In the genomic region with DNA sequence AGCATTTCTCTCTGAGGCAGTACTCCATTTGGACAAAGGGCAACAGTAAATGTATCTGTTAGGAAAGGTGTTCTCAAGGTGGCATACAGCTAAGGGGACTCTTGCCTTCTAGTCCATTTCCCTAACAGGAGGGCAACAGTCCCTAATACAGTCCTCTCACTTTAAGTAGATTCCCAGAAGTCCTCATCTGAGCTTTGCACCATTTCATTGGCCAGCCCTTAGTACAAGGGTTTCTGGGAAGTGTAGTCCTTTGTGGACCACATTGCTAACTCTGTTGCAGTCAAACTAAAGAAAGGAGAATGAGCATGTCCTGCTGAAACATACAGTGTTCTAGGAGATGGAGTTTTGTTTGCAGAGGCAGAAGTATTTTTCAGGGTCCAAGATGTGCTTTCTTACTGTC, we compare ENCODE assay signal across 9 mouse cellular contexts. TPM values are rescaled to one million over a fixed set of nuclear protein-coding genes. Genes with fewer than 3 reads are reported as not detected.
DNase-seq lines count a peak whose midpoint lies in the region; ATAC-seq lines count a peak whose summit lies in the region.
"Had no signal": no experiment of that assay in that cellular context is flagged by ENCODE, and none has a peak within 500 bp of the region (broad histone marks: within the 10 kb centered on the region; RNA-seq: fewer than 3 reads in every experiment).

No protein-coding gene starts in this region.

- H3K36me3 ChIP-seq in limb, embryonic 12.5 days: no peaks in the 10 kb centered on the region
- H3K36me3 ChIP-seq in limb, embryonic 10.5 days: no peaks in the 10 kb centered on the region
- H3K36me3 ChIP-seq in hindbrain, embryonic 15.5 days: no peaks in the 10 kb centered on the region
- no peaks in the 10 kb centered on the region for H3K36me3 ChIP-seq in midbrain, embryonic 13.5 days
- H3K36me3 ChIP-seq: stomach, embryonic 15.5 days had no signal

- no peaks in the 10 kb centered on the region for H3K9me3 ChIP-seq in limb, embryonic 12.5 days
- no peaks in the 10 kb centered on the region for H3K9me3 ChIP-seq in limb, embryonic 10.5 days (replicated peaks)
- no peaks in the 10 kb centered on the region for H3K9me3 ChIP-seq in hindbrain, embryonic 15.5 days
- no peaks in the 10 kb centered on the region for H3K9me3 ChIP-seq in midbrain, embryonic 13.5 days
- H3K9me3 ChIP-seq: stomach, embryonic 15.5 days had no signal

- peak; percentile 58; the same call in 1 of the 2 replicates for ATAC-seq in limb, embryonic 12.5 days (ENCODE audit: insufficient number of reproducible peaks, insufficient read depth, low FRiP score, low TSS enrichment, low read depth)
- peak; percentile 92 for ATAC-seq in hindbrain, embryonic 15.5 days (ENCODE audit: low FRiP score, low read depth)
- peak; percentile 92 for ATAC-seq in midbrain, embryonic 13.5 days

- H3K4me3 ChIP-seq in limb, embryonic 12.5 days (replicated peaks): no peak overlapping the region
- no peak overlapping the region for H3K4me3 ChIP-seq in limb, embryonic 10.5 days
- no peak overlapping the region for H3K4me3 ChIP-seq in hindbrain, embryonic 15.5 days
- no peak overlapping the region for H3K4me3 ChIP-seq in midbrain, embryonic 13.5 days (replicated peaks)
- H3K4me3 ChIP-seq: stomach, embryonic 15.5 days had no signal

- DNase-seq in adrenal gland, adult 2 months: peak; percentile 26
- no peak for DNase-seq in adrenal gland, adult 8-10 months
- DNase-seq in limb, embryonic 10.5 days (ENCODE audit: low spot score): no peak
- DNase-seq in thymus, postnatal 0 days (ENCODE audit: low spot score): no peak
- no peak for DNase-seq in adrenal gland, postnatal 36 days

- no peak overlapping the region for H3K9ac ChIP-seq in limb, embryonic 12.5 days (replicated peaks)
- peak overlapping the region; percentile 29 for H3K9ac ChIP-seq in hindbrain, embryonic 15.5 days
- H3K9ac ChIP-seq in midbrain, embryonic 13.5 days (replicated peaks): no peak overlapping the region
- H3K9ac ChIP-seq: stomach, embryonic 15.5 days had no signal

- H3K27me3 ChIP-seq in limb, embryonic 12.5 days: no peaks in the 10 kb centered on the region
- no peaks in the 10 kb centered on the region for H3K27me3 ChIP-seq in limb, embryonic 10.5 days (ENCODE audit: low read depth, poor library complexity, severe bottlenecking)
- no peaks in the 10 kb centered on the region for H3K27me3 ChIP-seq in hindbrain, embryonic 15.5 days
- H3K27me3 ChIP-seq in midbrain, embryonic 13.5 days: no peaks in the 10 kb centered on the region
- H3K27me3 ChIP-seq: stomach, embryonic 15.5 days had no signal

- H3K27ac ChIP-seq in limb, embryonic 12.5 days: no peak overlapping the region
- no peak overlapping the region for H3K27ac ChIP-seq in limb, embryonic 10.5 days
- H3K27ac ChIP-seq in hindbrain, embryonic 15.5 days (replicated peaks): 0 out of 2 replicates have a peak overlapping the region, but pooled peaks have one; percentile 14
- no peak overlapping the region for H3K27ac ChIP-seq in midbrain, embryonic 13.5 days
- H3K27ac ChIP-seq: stomach, embryonic 15.5 days had no signal

- no peak overlapping the region for H3K4me2 ChIP-seq in limb, embryonic 12.5 days
- 0 out of 2 replicates have a peak overlapping the region, but pooled peaks have one; percentile 17 for H3K4me2 ChIP-seq in hindbrain, embryonic 15.5 days
- H3K4me2 ChIP-seq in midbrain, embryonic 13.5 days (replicated peaks): no peak overlapping the region
- H3K4me2 ChIP-seq: stomach, embryonic 15.5 days had no signal

- no peaks in the 10 kb centered on the region for H3K4me1 ChIP-seq in limb, embryonic 12.5 days (replicated peaks)
- peaks cover 5% of the 10 kb centered on the region for H3K4me1 ChIP-seq in limb, embryonic 10.5 days
- peaks cover 4% of the 10 kb centered on the region; the same call in 1 of the 2 replicates for H3K4me1 ChIP-seq in hindbrain, embryonic 15.5 days (replicated peaks)
- H3K4me1 ChIP-seq in midbrain, embryonic 13.5 days (replicated peaks): peaks cover 12% of the 10 kb centered on the region; the same call in 1 of the 2 replicates

RNA-seq across cellular contexts. Expression of a gene that starts 10.8 kb away (rescaled TPM):
- under 1 TPM in 1 of 2 experiments, not detected in 1; 0.28 TPM for total RNA-seq in adrenal gland, adult 2 months (2021)
- polyA plus RNA-seq in adrenal gland, adult 2 months (2012; rRNA removed): 0.13 TPM in 1 of 2 replicates, not detected in the other
- total RNA-seq in adrenal gland, adult 8-10 months (2022): under 1 TPM in 3 of 4 experiments, not detected in 1; 0.17 to 0.34 (median 0.24) TPM
- 0.18 TPM in 1 of 2 replicates, not detected in the other for polyA plus RNA-seq in limb, embryonic 12.5 days (2016; fragmentation: Nextera tagmentation; extraction: Ambion mirVana)
- not detected in 2 replicates for polyA plus RNA-seq in limb, embryonic 10.5 days (2016; fragmentation: Nextera tagmentation; extraction: Ambion mirVana)
- polyA plus RNA-seq in hindbrain, embryonic 15.5 days (2015; fragmentation: Nextera tagmentation; extraction: Ambion mirVana): 12.7 and 14.6 TPM in 2 replicates
- 3.6 and 3.8 TPM in 2 replicates for polyA plus RNA-seq in midbrain, embryonic 13.5 days (2015; fragmentation: Nextera tagmentation; extraction: Ambion mirVana)
- 0.36 and 0.38 TPM in 2 replicates for polyA plus RNA-seq in thymus, postnatal 0 days (2015; fragmentation: Nextera tagmentation; extraction: Ambion mirVana)
- under 1 TPM in 1 of 2 experiments, not detected in 1; 0.30 TPM for total RNA-seq in adrenal gland, postnatal 36 days (2021)
